Mouse (Mus musculus) frontal cortex, postnatal 14 days (tissue): ENCODE measurements around the gene 2700049A03Rik.

Source experiments
- DNase-seq, 2 experiments: peaks; one replicate each; pipeline ENCODE4 v3.0.0; 2022; ENCODE audit warnings: low spot score in 2 of 2

Gene 2700049A03Rik

DNA sequence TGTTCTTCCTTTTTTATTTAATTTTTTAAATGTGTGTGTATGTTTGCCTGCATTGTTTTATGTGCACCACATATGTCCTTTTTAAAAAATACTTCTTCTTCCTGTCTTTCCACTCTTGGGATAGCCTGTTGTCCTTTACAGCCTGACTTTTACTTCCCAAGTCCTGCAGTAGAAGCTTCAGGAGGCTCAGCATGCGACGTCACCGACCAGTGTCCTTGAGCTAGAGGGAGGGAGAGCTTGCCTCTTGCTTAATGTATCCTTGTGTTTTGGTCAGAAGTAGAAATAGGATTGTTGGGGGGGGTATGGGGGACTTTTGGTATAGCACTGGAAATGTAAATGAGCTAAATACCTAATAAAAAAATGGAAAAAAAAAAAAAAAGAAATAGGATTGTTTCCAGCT, 47.1 kb downstream of the 2700049A03Rik start:
- DNase-seq, result no peak

DNA sequence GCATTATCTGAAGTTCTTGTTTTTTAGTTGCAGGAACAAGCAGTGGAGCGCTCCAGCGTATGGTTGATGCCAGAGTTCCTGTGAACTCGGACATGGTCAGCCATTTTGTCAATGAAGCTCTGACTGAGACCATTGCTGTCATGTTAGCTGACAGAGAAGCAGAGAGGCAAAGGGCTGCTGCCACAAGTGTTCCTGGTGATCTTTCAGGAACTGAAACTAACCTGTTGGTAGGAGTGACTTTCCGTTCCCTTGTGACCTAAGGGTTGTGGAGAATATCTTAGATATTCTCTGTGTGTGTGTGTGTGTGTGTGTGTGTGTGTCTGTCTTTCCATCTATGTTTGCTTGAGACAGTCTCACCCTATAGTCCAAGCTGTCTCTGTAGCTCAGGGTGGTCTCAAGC, 47.7 kb downstream of the 2700049A03Rik start:
- DNase-seq, result no peak

DNA sequence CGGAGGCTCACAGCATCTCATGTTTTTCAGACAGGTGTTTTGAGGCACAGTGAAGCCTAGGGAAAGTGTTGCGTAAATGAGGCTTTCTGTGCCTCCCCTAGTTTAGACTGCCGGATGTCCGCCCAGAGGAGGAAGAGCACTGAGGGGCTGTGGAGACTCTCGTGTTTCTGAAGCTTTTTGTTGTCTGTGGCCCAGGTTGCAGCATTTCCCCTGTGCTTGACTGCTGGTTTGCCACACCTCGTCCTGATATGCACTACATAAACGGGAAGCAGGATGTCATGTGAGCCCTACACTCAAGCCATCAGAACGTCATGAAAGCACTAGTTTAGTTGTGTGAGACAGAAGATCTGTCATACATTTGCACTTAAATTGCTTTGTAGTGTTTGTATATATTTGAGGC, 56.1 kb downstream of the 2700049A03Rik start:
- DNase-seq, result no peak

DNA sequence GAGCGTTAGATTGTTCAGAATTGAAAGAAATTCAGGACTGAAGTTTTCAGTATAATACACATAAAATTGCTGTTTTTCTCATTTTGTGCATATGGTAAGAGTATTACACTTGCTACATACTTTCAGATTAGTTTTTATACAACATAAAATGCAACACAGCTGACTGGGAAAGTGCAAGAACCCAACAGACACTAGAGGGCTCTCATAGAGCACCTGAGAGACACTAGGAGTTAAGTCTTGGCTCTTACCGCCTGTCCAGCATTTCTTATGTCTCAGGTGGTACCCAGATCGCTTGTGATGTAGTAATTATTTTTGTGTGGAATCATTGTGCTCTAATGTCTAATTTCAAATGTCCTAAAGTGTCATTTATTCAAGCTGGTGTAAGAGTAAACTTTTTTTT, 61.0 kb downstream of the 2700049A03Rik start:
- DNase-seq, result no peak

DNA sequence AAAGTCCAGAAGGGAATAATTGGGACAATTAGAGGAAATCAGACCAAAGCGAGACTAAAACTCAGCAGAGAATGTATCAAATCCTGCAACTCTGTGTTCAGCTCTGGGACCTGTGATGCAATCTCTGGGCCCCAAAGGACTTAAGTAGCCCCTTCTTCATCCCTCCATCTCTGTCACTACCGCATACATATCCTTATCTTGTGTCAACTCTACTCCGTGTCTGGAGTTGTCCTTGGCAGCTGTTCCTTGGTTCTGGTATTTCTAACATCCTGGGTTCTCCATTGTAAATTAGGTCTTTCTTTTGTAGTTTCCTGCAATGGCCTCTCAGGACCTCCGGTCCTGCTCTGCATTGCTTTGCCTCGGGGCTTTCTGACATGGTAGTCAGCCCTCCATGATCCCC, 65.1 kb downstream of the 2700049A03Rik start:
- no peak for DNase-seq

DNA sequence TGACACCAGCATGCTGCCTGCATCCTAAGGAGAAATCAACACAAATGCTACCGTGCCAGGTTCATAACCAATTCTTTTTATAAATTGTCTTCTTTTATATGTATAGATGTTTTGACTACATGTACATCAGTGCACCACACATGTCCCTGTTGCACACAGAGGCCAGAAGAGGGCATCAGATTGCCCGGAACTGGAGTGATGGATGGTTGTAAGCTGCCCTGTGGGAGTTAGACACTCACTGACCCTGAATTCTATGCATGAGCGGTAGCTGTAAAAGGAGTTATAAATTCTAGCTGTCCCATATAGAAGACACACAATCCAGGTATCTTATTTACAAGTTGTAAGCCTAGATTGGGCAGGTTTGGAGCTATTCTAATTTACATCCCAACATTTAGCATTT, 67.7 kb downstream of the 2700049A03Rik start:
- no peak for DNase-seq

DNA sequence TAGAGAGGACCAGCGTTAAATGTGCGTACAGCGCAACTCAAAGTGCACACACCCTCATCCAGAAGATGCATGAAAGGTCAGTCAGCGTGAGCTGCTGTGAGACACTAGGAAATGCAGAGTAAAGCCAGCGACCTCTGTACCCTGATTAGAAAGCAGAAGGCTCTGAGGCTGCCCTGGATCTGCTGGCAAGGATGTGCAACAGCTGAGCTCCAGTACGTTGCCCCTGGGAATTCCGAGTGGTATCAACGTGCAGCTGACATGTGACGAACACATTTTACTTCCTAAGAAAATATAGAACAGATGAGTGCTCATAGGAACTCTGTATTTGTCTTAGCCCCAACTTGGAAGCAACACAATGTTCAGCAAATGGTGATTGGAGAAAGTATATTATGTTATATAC, 80.5 kb downstream of the 2700049A03Rik start:
- no peak for DNase-seq

DNA sequence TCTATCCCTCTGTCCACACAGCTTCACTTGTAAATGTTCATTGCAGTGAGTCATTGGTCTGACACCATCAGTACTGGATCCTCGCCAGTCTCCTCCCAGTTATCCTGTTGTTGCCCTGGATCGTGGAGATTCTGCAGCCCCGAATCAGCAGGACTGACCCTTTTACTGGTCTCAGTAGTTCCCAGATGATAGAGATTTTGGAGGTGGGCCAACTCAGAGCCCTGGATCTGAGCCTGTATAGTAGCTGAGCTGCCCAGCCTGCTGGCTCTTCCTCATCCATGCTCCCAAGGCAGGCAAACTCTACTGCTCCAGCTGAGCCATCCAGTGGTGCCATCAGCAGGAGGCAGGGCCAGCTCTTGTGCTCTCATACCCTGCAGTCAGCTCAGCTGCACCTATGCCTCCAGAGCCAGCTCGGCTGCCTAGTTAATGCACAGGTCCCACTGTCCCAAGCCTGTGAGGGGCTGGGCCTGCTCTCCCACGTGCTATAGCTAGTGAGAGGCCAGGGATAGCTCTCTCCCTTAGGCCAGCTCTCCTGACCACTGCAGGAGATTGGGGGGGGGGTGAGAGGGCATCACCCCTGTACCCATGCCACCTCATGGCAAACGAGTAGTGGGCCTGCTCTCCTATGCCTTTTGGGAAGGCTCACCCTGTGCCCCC, 81.3 kb downstream of the 2700049A03Rik start:
- no peak for DNase-seq

DNA sequence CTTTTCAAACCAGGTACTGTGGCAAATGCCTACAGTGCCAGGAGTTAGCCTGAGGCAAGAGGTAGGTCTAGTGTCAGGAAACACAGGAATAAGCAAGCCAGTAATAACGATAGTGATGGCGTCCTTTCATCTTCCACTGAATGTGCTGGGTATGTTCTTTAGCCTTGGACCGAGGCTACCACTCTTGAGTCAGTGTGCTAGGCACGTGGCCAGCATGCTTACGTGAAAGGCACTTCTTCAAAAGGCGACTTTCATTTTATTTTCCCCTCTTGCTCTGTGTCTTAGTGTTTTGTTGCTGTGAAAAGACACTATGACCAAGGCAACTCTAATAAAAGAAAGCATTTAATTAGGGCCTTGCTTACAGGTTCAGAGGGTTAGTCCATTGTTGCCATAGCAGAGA, 86.1 kb downstream of the 2700049A03Rik start:
- DNase-seq, result no peak

DNA sequence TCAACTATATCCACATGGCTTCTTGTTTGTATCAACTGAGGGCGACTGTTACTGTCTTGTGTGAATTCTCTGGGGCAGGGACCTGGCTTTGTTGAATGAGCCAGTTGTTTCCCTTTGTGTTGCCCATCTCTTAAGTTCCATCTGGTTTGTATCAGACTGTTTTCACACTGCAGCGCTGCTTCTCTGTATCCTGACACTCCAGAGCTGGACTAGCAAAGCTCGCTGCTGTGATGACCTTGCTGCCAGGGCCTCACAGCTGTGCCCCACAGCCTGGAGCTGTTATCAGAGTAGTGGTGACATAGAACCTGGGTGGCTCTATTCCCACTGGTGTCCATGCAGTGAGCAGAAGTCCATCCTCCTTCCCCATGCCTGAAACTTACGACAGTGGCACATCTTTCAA, 91.1 kb downstream of the 2700049A03Rik start:
- DNase-seq, result no peak

DNA sequence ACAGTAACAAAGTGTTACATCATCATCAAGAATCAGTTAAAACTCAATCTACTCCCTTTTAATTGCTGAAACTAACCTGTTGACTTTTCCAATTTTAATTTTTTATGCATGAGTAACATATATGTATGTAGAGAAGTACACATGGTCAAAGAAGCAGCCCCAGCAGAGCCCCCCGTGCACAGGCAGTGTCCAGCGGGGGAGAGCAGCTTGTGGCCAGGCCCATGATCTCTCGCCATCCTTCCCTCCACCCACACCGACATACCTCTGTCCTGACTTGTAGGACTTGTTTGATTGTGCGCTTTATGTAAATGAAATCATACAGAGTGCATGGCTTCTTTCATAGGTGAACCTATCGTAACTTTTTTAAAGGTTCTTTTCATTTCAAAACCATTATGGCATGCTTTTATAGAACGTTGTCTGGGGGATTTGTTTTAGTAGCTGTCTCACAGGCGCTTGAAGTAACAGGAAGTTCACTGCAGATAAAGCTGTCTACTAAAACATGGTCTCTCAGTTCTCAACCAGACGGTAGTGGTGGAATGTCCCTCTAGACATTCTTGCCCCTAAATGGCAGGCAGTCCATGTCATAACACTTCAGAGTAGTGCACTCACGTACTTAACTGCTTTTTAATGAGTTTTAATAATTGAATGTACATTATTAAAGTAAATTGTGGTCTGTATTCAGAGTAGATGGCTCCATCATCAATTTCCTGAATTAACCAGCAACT, 92.4 kb downstream of the 2700049A03Rik start:
- no peak for DNase-seq

DNA sequence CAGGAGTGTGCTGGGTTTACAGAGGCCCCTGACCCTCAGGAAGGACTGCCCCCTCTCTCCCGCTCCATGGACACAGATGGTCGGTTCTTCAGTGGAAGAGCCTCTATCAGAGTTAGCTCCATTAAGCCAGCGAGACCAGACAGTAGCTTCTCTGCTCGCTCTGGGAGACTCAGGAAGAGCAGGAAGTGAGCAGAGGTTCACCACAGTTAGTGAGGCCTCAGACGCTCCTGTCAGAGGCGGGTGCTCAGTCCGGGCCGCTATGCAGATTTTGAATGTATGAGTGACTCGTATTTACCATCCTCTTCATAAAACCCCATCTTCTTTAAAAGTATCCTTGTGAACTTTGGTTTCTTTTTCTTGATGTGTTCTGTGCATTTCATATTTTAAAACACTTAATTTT, 94.9 kb downstream of the 2700049A03Rik start:
- DNase-seq, result no peak

DNA sequence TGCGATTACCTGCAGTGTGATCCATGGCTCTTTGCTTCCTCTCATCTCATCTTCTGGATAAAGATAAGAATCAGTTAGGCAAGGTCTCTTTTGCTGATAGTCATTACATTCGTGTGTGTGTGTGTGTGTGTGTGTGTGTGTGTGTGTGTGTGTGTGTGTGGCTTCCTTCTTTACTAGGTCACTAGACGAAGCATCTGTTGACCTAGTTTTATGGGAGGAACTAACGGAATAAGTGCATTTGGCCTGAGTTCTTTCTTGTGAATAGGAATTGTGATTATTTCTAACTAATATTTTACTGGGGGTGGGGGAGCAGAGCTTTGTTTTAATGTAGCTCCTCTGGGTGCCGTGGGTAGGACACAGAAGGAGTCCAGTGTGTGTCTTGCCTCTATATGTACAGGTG, 96.8 kb downstream of the 2700049A03Rik start:
- DNase-seq, result no peak

DNA sequence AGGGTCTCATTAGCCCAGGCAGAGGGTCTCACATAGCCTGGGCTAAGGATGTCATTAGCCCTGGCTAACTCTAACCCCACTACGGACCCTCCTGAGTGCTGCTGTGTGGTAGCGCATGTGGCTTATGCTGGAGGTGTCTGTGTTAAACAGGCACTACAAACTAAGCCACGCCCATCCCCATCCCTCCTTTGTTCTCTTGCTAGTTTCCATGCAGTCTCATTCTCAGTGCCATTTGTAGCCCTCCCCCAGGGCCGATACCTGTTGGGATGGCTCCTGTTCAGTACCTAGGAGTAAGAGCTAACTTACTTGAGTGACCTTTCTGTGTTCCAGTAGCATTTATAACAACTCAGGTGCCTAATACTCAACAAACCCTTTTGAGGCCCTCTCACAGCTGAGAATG, 100.4 kb downstream of the 2700049A03Rik start:
- no peak for DNase-seq

DNA sequence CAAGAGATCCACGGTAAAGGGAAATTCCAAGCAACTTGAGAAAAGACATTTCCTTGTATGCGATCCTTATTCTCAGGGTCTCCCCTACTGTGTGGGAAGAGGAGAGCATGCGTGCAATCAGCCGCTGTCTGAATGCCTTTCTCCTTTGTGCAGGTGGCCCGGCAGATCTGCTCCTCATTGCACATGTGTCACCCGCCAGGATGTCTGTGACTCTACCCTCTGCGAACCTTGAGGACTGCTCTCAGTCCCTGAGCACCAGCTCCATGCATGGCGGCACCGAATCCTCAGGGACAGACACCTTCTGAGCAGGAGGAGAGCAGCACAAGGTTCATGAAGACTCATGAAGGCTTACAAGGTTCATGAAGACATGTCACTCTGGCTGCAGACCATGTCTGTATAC, 106.1 kb downstream of the 2700049A03Rik start:
- DNase-seq, result no peak

DNA sequence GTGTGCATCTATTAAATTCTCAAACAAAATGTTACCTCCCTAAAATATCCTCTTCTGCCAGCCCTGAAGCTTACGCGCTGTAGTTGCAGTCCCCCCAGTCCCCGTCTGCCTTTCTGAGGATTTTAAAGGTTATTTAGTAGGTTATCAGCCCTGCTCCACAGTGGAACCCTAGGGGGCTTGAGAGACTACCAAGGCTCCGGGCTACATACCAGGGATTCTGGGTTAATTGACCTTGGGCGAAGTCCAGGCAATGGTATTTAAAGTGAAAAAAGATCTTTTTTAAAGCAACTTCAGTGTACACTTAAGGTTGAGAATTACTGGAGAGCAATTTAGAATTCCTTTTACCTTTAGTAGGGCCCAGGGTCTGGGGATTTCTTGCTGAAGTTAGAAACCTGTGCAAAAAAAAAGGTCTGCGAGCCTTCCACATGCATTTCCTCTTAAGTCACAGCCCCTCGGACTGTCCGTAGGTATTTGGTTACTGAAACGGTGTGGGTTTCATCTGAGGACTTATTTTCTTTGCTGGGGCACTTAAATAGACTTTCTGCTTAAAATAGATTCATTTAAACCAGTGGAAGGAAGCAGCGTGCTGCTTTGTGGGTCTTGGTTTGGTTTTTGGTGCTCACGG, 108.2 kb downstream of the 2700049A03Rik start:
- no peak for DNase-seq

DNA sequence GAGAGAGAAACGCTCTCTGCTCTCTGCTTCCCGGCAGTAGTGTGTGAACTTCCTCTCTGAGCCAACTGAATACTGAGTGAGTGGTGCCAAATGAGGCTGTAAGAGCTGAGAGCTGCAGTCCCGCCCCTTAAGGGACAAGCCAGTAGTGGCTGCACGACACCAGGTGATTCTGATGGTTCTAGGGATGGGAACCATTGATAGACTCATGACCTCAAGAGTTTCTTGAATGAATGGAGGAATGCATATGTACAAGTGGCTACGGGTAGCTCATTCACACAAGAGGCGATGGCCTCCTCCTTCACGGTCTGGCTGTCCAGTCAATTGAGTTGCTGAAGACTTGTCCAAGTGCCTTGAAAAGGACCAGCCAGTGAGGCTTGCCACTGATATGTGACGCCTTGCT, 110.5 kb downstream of the 2700049A03Rik start:
- no peak for DNase-seq

DNA sequence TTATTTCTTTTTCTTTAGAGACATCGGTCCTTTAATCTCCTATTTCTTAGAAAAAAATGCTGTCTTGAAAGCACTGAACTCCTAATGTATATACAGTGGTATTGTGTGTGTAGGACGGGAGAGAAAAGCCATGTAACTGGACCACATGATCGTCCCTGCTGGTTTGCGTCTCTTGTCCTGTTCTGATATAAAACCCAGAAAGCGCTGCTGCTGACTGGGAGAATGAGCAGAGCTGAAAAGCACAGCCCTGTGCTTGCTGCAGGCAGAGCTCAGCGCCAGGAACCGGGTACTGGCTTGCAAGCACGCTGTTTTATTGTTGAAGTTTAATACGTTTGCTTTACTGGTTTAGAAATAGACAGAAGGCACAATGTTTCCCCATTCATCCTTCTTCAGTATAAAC, 112.7 kb downstream of the 2700049A03Rik start:
- DNase-seq, result peak in 1 of 2 experiments; percentile 16

DNA sequence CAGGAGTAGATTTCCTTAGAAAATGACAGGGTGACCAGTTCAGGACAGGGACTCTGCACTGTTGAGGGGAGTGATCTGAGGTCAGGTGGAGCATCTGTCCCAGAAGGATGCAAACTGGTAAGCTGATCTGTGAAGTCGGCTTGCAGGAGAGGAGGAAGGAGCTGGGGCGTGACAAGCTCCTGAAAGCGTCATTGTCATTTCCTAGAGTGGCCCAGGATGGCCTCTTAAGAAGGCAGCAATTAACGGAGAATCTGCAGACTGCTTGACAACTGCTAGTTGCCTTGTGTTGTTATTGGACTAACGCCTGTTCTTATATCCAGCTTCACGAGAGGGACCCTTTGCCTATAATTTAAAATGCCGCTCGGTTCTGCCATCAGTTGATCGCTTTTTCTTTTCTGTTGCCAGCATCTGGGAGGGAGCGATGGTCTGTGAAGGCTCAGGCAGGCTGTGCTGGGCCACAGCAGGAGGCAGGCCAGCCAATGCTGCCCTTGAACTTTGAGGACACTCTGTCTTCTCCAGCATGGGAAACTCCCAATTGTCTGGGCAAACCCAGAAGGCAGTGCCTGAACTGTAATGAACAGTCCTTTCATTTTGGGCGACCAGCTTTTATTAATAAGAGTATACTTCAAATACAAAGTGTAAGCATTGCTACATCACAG, 116.0 kb downstream of the 2700049A03Rik start:
- no peak for DNase-seq

DNA sequence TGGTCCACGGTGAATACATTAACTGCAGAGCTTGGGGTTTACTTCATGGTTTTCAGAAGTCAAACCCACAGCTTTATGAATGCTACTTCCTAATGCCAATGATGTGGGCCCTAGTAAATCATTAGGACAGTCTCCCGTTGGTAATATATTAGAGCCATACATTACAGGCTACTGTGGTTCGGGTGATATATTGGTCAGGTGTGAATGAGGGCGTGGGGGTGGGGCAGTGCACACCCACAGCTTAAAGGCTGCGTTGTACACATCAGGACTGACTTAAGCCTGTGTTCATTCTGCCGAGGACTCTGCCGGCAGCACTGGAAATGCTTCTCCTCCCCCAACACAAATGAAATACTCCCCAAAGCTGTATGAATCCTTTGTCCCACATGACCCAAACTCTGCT, 118.1 kb downstream of the 2700049A03Rik start:
- no peak for DNase-seq

DNA sequence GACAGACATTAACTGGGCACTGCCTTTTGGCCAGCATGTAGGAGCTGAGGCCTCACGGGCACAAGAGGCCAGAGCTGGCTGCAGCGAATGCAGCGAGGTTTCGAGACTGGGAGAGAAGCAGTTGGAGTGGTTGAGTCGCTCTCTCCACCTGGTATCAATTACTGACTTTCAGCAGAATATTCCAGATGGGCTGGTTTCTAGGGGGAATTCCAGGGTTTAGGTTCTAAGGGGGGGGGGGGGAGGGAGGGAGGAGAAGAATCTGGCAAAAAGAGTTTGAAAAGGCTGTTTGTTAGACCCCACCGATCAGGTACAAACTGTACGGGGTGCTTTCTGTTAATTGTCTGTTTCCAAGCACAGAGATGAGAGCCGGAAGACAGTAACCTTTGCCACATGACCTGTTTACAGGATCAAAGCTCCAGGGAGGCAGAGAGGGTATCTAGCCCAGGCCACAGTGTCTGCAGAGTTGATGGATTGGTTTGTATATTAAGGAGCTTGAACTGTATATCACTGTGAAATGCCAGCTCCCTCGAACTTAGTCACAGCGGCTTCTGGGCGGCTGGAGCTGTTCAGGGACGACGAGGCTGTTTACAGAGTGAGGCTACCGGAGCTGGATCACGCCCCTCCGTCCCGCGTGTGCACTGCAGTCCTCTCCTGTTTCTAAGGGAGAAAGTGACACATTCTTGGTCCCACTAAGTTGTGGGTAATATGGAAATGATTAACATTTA, 121.7 kb downstream of the 2700049A03Rik start:
- DNase-seq, result no peak

DNA sequence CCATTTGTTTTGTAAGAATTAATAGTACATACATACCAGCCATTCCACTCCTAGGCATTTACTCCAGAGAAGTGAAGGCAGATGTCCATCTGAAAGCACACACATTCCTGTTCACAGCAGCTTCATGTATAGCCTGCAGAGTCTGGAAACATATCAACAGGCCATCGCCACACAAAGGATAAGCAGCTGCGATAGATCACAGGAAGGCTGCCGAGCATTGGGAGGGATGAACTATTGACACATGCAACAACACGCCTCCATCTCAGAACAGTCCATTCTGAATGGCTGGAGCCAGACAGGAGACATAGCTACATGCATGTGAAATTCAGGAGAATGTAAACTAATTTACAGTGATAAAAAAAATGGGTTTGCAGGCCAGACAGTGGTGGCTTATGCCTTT, 127.6 kb downstream of the 2700049A03Rik start:
- DNase-seq, result no peak
